Mouse (Mus musculus): ENCODE measurements at regions not wholly inside any gene's neighbourhood (a gene's known extent, or its start where the extent isn't known, plus 50 kb on each side); places are given as distances from the start of the nearest gene placed in this dataset.

GRCm38 (mm10) chr8:89523336-89523735, 479.4 kb upstream of the Sall1 start:
- H3K36me3 ChIP-seq (replicated peaks; ENCODE audit: control insufficient read depth, insufficient read depth, low read length): no peaks in the 10 kb centered on the region
- DNase-seq (ENCODE audit: low spot score) (no peak), ATAC-seq (ENCODE audit: insufficient read depth, low read depth) (no peak)
- no peaks in the 10 kb centered on the region for H3K4me1 ChIP-seq (ENCODE audit: control insufficient read depth, insufficient read depth)
- H3K27me3 ChIP-seq (ENCODE audit: control insufficient read depth, insufficient read depth, low read length): no peaks in the 10 kb centered on the region
- no peaks in the 10 kb centered on the region for H3K9me3 ChIP-seq (replicated peaks; ENCODE audit: control insufficient read depth, low read length)
- TF ChIP-seq EP300 (IDR thresholded peaks at IDR 0.05; ENCODE audit: low read depth) (no peak), CTCF (IDR thresholded peaks at IDR 0.05; ENCODE audit: low read depth) (no peak)
- no peak overlapping the region for H3K4me3 ChIP-seq (ENCODE audit: low read depth, low read length)
- H3K9ac ChIP-seq (replicated peaks; ENCODE audit: low read depth, low read length): no peak overlapping the region
- 82% methylated on average over 3 of the region's 3 CpGs for WGBS
- no peak overlapping the region for H3K4me2 ChIP-seq (ENCODE audit: low read depth, low read length)
- H3K27ac ChIP-seq (ENCODE audit: low read depth): no peak overlapping the region

- WGBS: 83% methylated on average over 2 of the region's 2 CpGs
- Histone ChIP-seq H3K9ac (replicated peaks; ENCODE audit: low read depth, low read length) (no peak overlapping the region), H3K4me2 (ENCODE audit: low read depth, low read length) (no peak overlapping the region), H3K4me3 (ENCODE audit: low read depth, low read length) (no peak overlapping the region), H3K9me3 (replicated peaks; ENCODE audit: control insufficient read depth, low read length) (no peaks in the 10 kb centered on the region), H3K4me1 (ENCODE audit: control insufficient read depth, insufficient read depth) (no peaks in the 10 kb centered on the region), H3K27ac (ENCODE audit: low read depth) (no peak overlapping the region), H3K36me3 (replicated peaks; ENCODE audit: control insufficient read depth, insufficient read depth, low read length) (no peaks in the 10 kb centered on the region), H3K27me3 (ENCODE audit: control insufficient read depth, insufficient read depth, low read length) (no peaks in the 10 kb centered on the region)
- DNase-seq (ENCODE audit: low spot score) (no peak), ATAC-seq (ENCODE audit: insufficient read depth, low read depth) (no peak)
- no peak for TF ChIP-seq CTCF (IDR thresholded peaks at IDR 0.05; ENCODE audit: low read depth)
- no peak for TF ChIP-seq EP300 (IDR thresholded peaks at IDR 0.05; ENCODE audit: low read depth)
Measured at GRCm38 (mm10) chr8:89516602-89517001, 472.6 kb upstream of the Sall1 start.

GRCm38 (mm10) chr8:89514270-89514669, 470.3 kb upstream of the Sall1 start:
- WGBS: 83% methylated on average over 3 of the region's 3 CpGs
- H3K4me2 ChIP-seq (ENCODE audit: low read depth, low read length): no peak overlapping the region

GRCm38 (mm10) chr8:89507639-89508038, 463.7 kb upstream of the Sall1 start:
- Histone ChIP-seq H3K9me3 (replicated peaks; ENCODE audit: control insufficient read depth, low read length) (no peaks in the 10 kb centered on the region), H3K4me2 (ENCODE audit: low read depth, low read length) (no peak overlapping the region), H3K4me3 (ENCODE audit: low read depth, low read length) (no peak overlapping the region), H3K4me1 (ENCODE audit: control insufficient read depth, insufficient read depth) (no peaks in the 10 kb centered on the region), H3K36me3 (replicated peaks; ENCODE audit: control insufficient read depth, insufficient read depth, low read length) (no peaks in the 10 kb centered on the region), H3K27ac (ENCODE audit: low read depth) (no peak overlapping the region), H3K9ac (replicated peaks; ENCODE audit: low read depth, low read length) (no peak overlapping the region), H3K27me3 (ENCODE audit: control insufficient read depth, insufficient read depth, low read length) (no peaks in the 10 kb centered on the region)
- DNase-seq (ENCODE audit: low spot score) (no peak), ATAC-seq (ENCODE audit: insufficient read depth, low read depth) (no peak)
- no peak for TF ChIP-seq EP300 (IDR thresholded peaks at IDR 0.05; ENCODE audit: low read depth)
- no peak for TF ChIP-seq CTCF (IDR thresholded peaks at IDR 0.05; ENCODE audit: low read depth)
- 36% methylated on average over 6 of the region's 6 CpGs for WGBS

More at GRCm38 (mm10) chr8:89514270-89514669, 470.3 kb upstream of the Sall1 start:
- no peak for TF ChIP-seq EP300 (IDR thresholded peaks at IDR 0.05; ENCODE audit: low read depth)
- TF ChIP-seq CTCF (IDR thresholded peaks at IDR 0.05; ENCODE audit: low read depth): no peak
- Histone ChIP-seq H3K4me3 (ENCODE audit: low read depth, low read length) (no peak overlapping the region), H3K9me3 (replicated peaks; ENCODE audit: control insufficient read depth, low read length) (no peaks in the 10 kb centered on the region), H3K4me1 (ENCODE audit: control insufficient read depth, insufficient read depth) (no peaks in the 10 kb centered on the region), H3K27ac (ENCODE audit: low read depth) (no peak overlapping the region), H3K36me3 (replicated peaks; ENCODE audit: control insufficient read depth, insufficient read depth, low read length) (no peaks in the 10 kb centered on the region), H3K9ac (replicated peaks; ENCODE audit: low read depth, low read length) (no peak overlapping the region), H3K27me3 (ENCODE audit: control insufficient read depth, insufficient read depth, low read length) (no peaks in the 10 kb centered on the region)
- DNase-seq (ENCODE audit: low spot score) (no peak), ATAC-seq (ENCODE audit: insufficient read depth, low read depth) (no peak)

GRCm38 (mm10) chr8:89503545-89504234, 459.7 kb upstream of the Sall1 start:
- TF ChIP-seq EP300 (IDR thresholded peaks at IDR 0.05; ENCODE audit: low read depth): no peak
- TF ChIP-seq CTCF (IDR thresholded peaks at IDR 0.05; ENCODE audit: low read depth): no peak
- Histone ChIP-seq H3K9ac (replicated peaks; ENCODE audit: low read depth, low read length) (no peak overlapping the region), H3K27me3 (ENCODE audit: control insufficient read depth, insufficient read depth, low read length) (no peaks in the 10 kb centered on the region), H3K36me3 (replicated peaks; ENCODE audit: control insufficient read depth, insufficient read depth, low read length) (no peaks in the 10 kb centered on the region), H3K9me3 (replicated peaks; ENCODE audit: control insufficient read depth, low read length) (no peaks in the 10 kb centered on the region), H3K27ac (ENCODE audit: low read depth) (no peak overlapping the region), H3K4me3 (ENCODE audit: low read depth, low read length) (no peak overlapping the region), H3K4me1 (ENCODE audit: control insufficient read depth, insufficient read depth) (no peaks in the 10 kb centered on the region), H3K4me2 (ENCODE audit: low read depth, low read length) (no peak overlapping the region)
- DNase-seq (ENCODE audit: low spot score): no peak
- 25% methylated on average over 4 of the region's 4 CpGs for WGBS
- ATAC-seq (ENCODE audit: insufficient read depth, low read depth): no peak

GRCm38 (mm10) chr8:89503030-89503429, 459.1 kb upstream of the Sall1 start:
- no peaks in the 10 kb centered on the region for H3K27me3 ChIP-seq (ENCODE audit: control insufficient read depth, insufficient read depth, low read length)
- 80% methylated on average over 6 of the region's 6 CpGs for WGBS
- H3K9ac ChIP-seq (replicated peaks; ENCODE audit: low read depth, low read length): no peak overlapping the region
- DNase-seq (ENCODE audit: low spot score): no peak
- no peak overlapping the region for H3K27ac ChIP-seq (ENCODE audit: low read depth)
- H3K4me1 ChIP-seq (ENCODE audit: control insufficient read depth, insufficient read depth): no peaks in the 10 kb centered on the region
- TF ChIP-seq EP300 (IDR thresholded peaks at IDR 0.05; ENCODE audit: low read depth) (no peak), CTCF (IDR thresholded peaks at IDR 0.05; ENCODE audit: low read depth) (no peak)
- no peak for ATAC-seq (ENCODE audit: insufficient read depth, low read depth)
- H3K36me3 ChIP-seq (replicated peaks; ENCODE audit: control insufficient read depth, insufficient read depth, low read length): no peaks in the 10 kb centered on the region
- no peak overlapping the region for H3K4me2 ChIP-seq (ENCODE audit: low read depth, low read length)
- no peaks in the 10 kb centered on the region for H3K9me3 ChIP-seq (replicated peaks; ENCODE audit: control insufficient read depth, low read length)
- no peak overlapping the region for H3K4me3 ChIP-seq (ENCODE audit: low read depth, low read length)

Data from heart, postnatal 0 days (tissue).